Mouse (Mus musculus) olfactory bulb, adult 2 months (tissue): Measurements from ENCODE around the gene Creb1.

ENCODE experiments used
- CTCF ChIP-seq: fragments of 200-500 bp; IDR thresholded peaks from 2 replicates; pipeline ENCODE4 v1.5.1; 2012; ENCODE audit warnings: low read depth, mild to moderate bottlenecking, low read length, moderate library complexity; ENCODE audit not compliant: insufficient read depth
- POLR2A ChIP-seq: fragments of 200-500 bp; IDR thresholded peaks from 2 replicates; pipeline ENCODE4 v1.6.1; 2012; ENCODE audit warnings: mild to moderate bottlenecking, low read depth, low read length, moderate library complexity; ENCODE audit not compliant: insufficient read depth

GRCm38 (mm10) chr1:64568206-64568605, 35.8 kb downstream of the Creb1 start:
- no peak for TF ChIP-seq CTCF
- no peak for TF ChIP-seq POLR2A
